In the genomic region with DNA sequence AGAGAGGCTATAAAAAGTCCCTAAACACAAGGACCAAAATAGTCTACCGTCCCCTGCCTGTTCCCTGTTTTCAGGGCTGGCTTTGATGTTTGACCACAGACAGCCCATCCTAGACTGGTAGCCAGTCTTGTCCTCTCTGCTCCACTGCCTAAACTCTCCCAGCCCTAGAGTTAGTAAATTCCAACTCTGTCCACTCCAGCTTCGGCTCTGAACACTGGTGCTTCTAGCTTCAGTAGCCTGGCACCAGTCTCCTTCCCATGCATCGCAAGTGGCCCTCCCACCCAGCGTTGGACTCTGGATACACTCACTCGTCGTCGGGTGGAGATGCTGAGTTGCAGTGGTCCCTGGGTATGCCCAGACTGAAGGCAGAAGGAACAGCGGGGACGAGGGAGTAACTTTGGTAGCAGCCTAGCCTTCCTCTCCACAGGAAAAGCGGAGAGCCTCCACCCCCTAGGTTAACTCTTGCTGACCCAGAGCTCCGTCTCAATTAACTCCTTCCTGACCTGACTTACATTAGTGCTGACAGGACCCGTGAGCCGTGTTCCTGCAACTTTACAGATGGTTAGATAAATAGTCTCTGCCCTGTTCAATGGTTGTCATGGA, we compare ENCODE assay signal across 8 mouse cellular contexts. TPM values are rescaled to one million over a fixed set of nuclear protein-coding genes. Genes with fewer than 3 reads are reported as not detected.
A peak's percentile ranks its signal among the peaks of the same experiment; 100 is the strongest.
DNase-seq lines count a peak whose midpoint lies in the region; ATAC-seq lines count a peak whose summit lies in the region.

A gene (minus strand): TSS at position 385 of the 603 bp plus-strand sequence.

- DNase-seq in adrenal gland, adult 2 months, result peak; percentile 35
- DNase-seq in adrenal gland, adult 18-20 months (ENCODE audit: low spot score in 2 of 2), result no peak
- DNase-seq in lung, postnatal 4 days, result peak; percentile 32 to 48
- no peak for DNase-seq in spleen, adult 12 weeks (ENCODE audit: low spot score)
- no peak for DNase-seq in adipocyte (ENCODE audit: low spot score)
- DNase-seq in cerebellum, postnatal 4 days (ENCODE audit: low spot score in 2 of 2), result no peak

- peaks cover 81% of the 10 kb centered on the region for H3K27me3 ChIP-seq in forebrain, embryonic 12.5 days
- peaks cover 46% of the 10 kb centered on the region for H3K27me3 ChIP-seq in intestine, embryonic 15.5 days (replicated peaks)

- peaks cover 80% of the 10 kb centered on the region for H3K4me1 ChIP-seq in forebrain, embryonic 12.5 days
- peaks cover 54% of the 10 kb centered on the region for H3K4me1 ChIP-seq in intestine, embryonic 15.5 days (replicated peaks)

- no peaks in the 10 kb centered on the region for H3K9me3 ChIP-seq in forebrain, embryonic 12.5 days
- no peaks in the 10 kb centered on the region for H3K9me3 ChIP-seq in intestine, embryonic 15.5 days

- ATAC-seq in forebrain, embryonic 12.5 days (ENCODE audit: low FRiP score), result no peak
- ATAC-seq in intestine, embryonic 15.5 days, result no peak

- peak within 1 kb of the TSS; percentile 16; the same call in 1 of the 2 replicates for H3K4me3 ChIP-seq in forebrain, embryonic 12.5 days (replicated peaks)
- H3K4me3 ChIP-seq in intestine, embryonic 15.5 days (replicated peaks), result peak within 1 kb of the TSS; percentile 50

- no peak within 1 kb of the TSS for H3K27ac ChIP-seq in forebrain, embryonic 12.5 days
- H3K27ac ChIP-seq in intestine, embryonic 15.5 days, result no peak within 1 kb of the TSS

- no peaks in the 10 kb centered on the region for H3K36me3 ChIP-seq in forebrain, embryonic 12.5 days (replicated peaks)
- no peaks in the 10 kb centered on the region for H3K36me3 ChIP-seq in intestine, embryonic 15.5 days

- H3K9ac ChIP-seq in forebrain, embryonic 12.5 days, result no peak within 1 kb of the TSS
- peak within 1 kb of the TSS; percentile 21; the same call in 1 of the 2 replicates for H3K9ac ChIP-seq in intestine, embryonic 15.5 days

- WGBS in forebrain, embryonic 12.5 days, result under 1% methylated on average over 13 of the region's 13 CpGs
- WGBS in intestine, embryonic 15.5 days, result 3% methylated on average over 13 of the region's 13 CpGs

- peak within 1 kb of the TSS; percentile 35 for H3K4me2 ChIP-seq in forebrain, embryonic 12.5 days
- peak within 1 kb of the TSS; percentile 98 for H3K4me2 ChIP-seq in intestine, embryonic 15.5 days (replicated peaks)

RNA-seq across cellular contexts. Expression of the gene that starts here (rescaled TPM):
- 1 to 10 TPM; 6.2 to 9.3 TPM for total RNA-seq in adrenal gland, adult 2 months (2021)
- polyA plus RNA-seq in adrenal gland, adult 2 months (2012; rRNA removed), result 28.5 and 31.8 TPM in 2 replicates
- total RNA-seq in adrenal gland, adult 18-20 months (2021), result 10 to 100 TPM in 1 of 2 experiments, 1 to 10 TPM in 1; 9.3 to 10.0 TPM
- 4.1 and 5.2 TPM in 2 replicates for polyA plus RNA-seq in forebrain, embryonic 12.5 days (2016; fragmentation: Nextera tagmentation; extraction: Ambion mirVana)
- 5.0 TPM in 2 replicates for polyA plus RNA-seq in intestine, embryonic 15.5 days (2015; fragmentation: Nextera tagmentation; extraction: Ambion mirVana)

Comparison
In these comparisons a context has a peak if more than half of its experiments do, and no peak if none do; other contexts are left out.
1. DNase-seq: peak in adrenal gland, adult 2 months (single experiment) and lung, postnatal 4 days (2 of 2); none in adrenal gland, adult 18-20 months (0 of 2), spleen, adult 12 weeks (single experiment), adipocyte (single experiment) and cerebellum, postnatal 4 days (0 of 2).